Mouse (Mus musculus) neural tube, embryonic 10.5 days (tissue): ENCODE data around the gene Hnrnpa2b1.

Experiments used
- DNase-seq: peaks from one replicate; pipeline ENCODE4 v3.0.0-alpha.2; 2017; ENCODE audit warnings: low spot score; ENCODE audit errors: extremely low spot score

Hnrnpa2b1 gene

GRCm38 (mm10) chr6:51417306-51417936, 52.3 kb downstream of the Hnrnpa2b1 start:
- DNase-seq, result no peak

GRCm38 (mm10) chr6:51416433-51416832, 53.3 kb downstream of the Hnrnpa2b1 start:
- DNase-seq, result no peak
